Mouse (Mus musculus) liver (tissue): Measurements from ENCODE around the gene Hes1.
"Not testable (repeated sequence)": the region's sequence is repeated elsewhere in the genome, so short reads cannot be mapped to it uniquely, and the experiment has no call there.

ENCODE experiments used
- DNase-seq: peaks from one replicate; pipeline ENCODE4 v3.0.0-alpha.2; 2020; ENCODE audit warnings: mixed read lengths

Gene Hes1

GRCm38 (mm10) chr16:30073317-30073716 is 9.1 kb downstream of the Hes1 start:
- no peak for DNase-seq

- no peak for DNase-seq
These were observed 17.3 kb downstream of the Hes1 start for GRCm38 (mm10) chr16:30081498-30081897.

- no peak for DNase-seq
These were observed 17.8 kb downstream of the Hes1 start for GRCm38 (mm10) chr16:30081980-30082379.

DNA sequence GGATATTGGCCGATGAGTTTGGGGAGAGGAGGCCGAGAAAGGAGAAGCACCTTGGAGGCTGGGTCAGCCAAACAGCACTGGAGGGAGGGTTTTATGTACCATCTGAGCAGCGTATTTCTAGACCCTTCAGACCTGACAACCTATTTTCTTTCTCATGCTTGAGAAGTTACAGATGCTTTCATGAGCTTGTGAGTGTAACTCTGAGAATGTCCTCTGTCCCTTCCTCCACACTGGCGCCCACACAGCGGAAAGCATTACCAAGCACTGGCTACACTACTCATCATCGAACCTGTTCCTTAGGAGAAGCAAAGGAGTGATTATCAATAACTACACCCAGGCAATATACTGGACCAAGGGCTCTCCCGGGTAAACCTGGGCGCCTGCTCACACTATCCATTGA is 18.8 kb downstream of the Hes1 start:
- DNase-seq: no peak

- no peak for DNase-seq
These were observed 19.4 kb downstream of the Hes1 start for GRCm38 (mm10) chr16:30083536-30083935.

DNA sequence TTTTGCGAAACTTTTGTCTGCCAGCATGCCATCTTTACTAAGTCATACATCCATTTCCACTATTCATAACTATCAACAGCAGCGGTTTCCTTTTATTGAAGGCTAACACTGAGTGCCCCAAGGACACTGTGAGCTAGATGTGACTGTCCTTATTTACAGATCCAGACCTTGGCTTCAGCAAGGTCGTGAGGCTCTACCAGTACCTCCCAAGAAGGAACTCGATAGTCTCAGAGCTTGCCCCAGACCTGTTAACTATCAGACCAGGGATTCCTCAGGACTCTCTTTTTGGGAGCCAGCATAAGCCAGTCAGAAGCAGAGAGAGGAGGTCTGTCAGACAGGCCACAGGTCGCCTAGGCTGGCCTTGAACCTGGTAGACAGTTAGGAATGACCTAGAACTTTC is 24.5 kb downstream of the Hes1 start:
- no peak for DNase-seq

- DNase-seq: no peak
These were observed 26.1 kb downstream of the Hes1 start for GRCm38 (mm10) chr16:30090200-30090865.

DNA sequence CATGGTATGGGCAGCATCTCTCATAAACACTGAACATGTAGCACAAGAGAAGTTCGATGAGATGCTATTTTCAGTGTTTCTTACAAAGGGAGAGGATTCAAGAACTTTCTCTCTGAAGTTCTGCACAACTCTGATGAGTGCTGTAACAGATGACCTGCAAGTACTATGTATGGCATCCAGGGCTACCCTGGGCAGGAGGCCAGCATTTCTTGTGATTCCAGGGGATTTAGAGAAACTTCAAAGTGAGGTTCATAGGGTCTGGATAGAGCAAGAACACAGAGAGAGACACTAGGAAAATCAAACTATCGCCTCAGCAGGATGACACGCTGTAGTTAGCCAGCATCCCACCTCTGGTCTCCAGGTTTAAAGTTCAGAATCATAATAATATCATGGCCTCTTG is 31.9 kb downstream of the Hes1 start:
- DNase-seq: no peak

DNA sequence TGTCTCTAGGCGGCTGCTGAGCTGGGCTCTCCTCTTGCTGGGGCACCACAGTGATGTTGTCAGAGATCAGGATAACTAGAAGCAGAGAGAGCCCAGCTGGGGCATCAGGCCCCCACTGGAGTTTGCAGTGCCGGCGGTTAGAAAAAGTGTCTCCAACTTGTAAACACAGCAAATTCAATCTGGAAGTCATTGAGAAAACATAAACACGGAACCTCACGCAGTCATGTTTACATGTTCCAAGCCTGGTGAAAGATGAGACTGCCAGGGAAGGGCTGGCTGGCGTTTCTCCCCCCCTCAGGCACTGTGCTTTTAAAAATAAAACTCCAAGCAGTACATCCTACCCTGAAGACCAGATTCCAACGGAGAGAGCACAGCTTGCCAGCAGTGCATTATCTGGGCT is 32.3 kb downstream of the Hes1 start:
- DNase-seq: no peak

DNA sequence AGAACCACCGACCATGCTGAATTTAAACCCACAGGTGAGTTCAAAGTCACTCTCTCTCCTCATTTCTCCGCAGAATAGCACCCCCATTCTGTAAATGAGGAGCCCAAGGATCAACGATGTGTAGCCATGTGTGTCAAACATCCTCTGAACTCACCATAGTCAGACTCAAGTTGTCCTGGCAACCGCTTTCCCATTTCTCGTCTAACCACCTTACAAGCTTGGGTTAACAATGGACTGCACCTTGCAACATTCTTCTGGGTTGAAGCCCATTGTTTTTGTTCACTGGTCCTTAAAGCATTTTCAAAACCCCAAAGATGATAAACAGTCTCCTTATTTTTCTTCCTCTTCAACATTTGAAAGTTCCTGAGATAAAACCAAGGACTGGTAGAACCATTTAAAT is 34.9 kb downstream of the Hes1 start:
- DNase-seq: no peak

DNA sequence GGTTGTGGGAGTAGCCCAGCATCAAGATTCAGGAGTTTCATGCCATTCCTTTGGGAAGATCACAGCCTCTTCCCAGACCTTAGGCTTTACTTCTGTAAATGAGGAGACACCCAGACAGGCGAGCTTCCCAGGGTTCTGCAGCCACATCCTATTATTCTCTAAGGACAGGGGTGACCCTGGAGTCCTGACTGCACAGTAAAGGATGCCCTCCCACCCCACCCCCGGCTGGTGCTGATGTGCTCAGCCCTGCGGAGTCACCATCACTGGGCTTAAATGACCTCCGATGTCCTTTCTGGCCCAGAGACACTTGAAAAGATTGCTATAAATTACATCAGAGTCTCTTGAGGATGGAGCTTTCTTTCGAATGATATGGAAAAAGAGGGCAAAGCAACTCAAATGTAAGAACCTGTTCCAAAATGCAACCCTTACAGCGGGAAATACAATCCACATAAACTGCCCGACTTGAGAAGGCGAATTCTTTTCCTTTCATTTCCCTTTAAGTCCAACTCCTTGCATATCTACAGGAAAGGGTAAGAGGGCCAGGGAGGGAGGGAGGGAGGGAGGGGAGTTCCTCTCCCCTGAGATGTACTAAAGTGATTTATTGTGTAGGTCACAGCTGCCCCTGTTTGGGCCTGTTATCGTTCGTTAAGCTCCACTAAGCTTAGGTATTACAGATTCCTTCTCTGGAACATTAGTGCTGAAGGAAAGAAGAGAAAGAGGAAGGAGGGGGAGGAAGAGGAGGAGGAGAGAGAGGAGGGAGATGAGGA is 38.1 kb downstream of the Hes1 start:
- DNase-seq: no peak

DNA sequence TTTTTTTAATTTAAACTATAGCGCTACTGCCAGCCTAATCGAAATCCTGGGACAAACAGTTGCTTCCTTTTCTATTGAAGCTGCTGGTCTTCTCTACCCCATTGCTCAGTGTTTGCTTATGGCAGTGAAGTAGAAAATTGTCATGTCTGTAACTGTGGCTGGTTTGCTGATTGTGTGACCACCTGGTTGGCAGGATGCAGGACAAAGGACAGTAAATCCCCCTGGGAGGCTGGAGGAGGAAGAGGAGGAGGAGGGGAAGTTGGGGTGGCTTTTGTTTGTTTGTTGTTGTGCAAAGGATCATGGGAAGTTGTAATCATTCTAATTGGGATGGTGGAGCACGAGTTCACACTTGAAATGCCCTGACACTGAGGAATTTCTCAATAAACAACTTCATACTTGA is 38.8 kb downstream of the Hes1 start:
- DNase-seq: no peak

DNA sequence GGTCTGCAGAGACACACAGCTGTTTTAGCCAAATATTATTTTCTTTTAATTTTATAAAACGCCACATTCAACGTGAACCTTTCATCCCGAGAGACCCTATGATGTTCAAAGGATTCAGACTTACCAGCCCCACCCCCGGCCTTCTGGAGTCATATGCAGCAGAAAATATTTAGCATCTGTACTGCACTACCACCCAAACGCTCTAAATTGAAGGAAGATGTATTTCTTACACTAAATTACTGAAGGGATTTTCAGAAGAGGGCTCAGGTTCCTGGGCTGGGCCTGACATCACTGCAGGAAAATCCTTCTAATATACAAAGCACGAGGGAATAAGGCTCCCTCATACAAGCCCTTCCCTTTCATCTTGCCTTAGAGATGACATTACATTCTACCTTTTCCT is 39.3 kb downstream of the Hes1 start:
- DNase-seq: no peak

- no peak for DNase-seq
These were observed 40.2 kb downstream of the Hes1 start for GRCm38 (mm10) chr16:30104363-30104762.

DNA sequence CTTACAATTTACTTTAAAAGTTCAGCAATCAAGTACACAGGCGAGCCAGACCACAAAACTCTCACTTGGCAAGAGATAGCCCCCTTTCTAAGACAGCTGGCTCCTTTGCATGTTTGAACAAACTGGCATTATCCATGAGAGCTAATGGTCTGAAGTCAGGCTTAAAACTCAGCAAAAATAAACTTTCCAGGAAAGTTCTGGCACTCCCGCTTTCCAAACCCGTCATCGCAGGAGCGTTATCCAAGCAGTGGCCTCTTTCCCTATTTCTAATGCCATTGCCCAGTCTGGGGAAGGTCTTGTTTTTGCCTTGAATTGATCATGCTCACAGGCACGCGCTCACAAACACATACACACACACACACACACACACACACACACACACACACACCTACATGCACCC is 41.3 kb downstream of the Hes1 start:
- no peak for DNase-seq

- not testable (repeated sequence) for DNase-seq
These were observed 44.0 kb downstream of the Hes1 start for GRCm38 (mm10) chr16:30108167-30108566.

DNA sequence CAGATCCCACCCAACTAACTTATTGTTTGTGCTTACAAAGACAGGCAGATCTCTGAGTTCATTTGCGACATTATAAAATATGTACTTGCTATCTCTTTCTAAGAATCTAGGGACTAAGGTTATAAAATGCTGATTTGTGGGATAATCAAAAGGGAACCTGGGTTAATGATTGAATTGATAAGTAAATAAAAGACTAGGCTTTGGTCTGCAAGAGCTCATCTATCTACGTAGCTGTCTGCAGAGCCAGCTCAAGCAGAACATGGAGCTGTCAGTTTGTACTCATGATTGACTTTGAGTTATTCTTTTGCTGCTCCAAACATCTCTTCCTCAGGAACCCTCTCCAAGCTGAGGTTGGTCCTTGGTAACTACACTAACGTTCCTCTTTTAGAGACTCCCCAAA is 46.3 kb downstream of the Hes1 start:
- DNase-seq: no peak

DNA sequence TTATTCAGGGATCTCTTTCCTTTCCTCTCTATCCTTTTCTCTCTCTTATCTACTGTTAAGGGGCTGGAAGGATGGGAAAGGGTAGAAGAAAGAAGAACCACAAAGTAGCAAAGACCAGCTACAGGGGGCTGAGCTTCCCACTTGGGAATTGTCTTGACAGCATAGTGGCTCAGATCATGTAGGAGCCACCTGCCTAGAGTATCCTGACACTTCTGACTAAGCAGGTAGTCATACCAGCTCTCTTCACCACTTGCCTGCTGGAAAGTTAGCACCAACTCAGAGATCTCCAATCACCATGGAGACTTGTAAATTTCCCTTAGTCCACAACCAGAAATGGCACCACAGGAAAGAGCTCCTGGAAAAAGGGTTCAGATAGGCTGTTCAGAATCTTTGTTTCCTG is 46.9 kb downstream of the Hes1 start:
- no peak for DNase-seq

DNA sequence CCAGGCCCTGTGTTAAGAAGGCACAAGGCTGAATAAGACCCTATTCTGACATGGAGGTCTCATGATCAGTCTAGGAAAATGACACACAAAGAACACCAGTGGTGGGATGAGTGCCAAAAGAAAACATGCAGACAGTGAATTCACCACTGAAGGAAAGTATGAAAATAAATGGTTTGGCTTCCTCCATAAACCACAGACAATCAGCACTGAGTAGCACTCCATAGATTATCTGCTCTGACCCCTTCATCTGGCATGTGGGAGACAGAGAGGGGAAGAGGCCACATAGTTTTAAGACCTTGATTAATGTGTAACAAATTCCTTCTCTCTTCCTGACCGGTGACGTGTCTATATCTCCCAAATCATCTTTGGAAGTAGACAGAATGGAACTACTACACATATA is 47.4 kb downstream of the Hes1 start:
- no peak for DNase-seq

GRCm38 (mm10) chr16:30113170-30113569 is 49.0 kb downstream of the Hes1 start:
- DNase-seq: peak; percentile 26

GRCm38 (mm10) chr16:30113800-30114199 is 49.6 kb downstream of the Hes1 start:
- DNase-seq: no peak

GRCm38 (mm10) chr16:30114451-30114850 is 50.3 kb downstream of the Hes1 start:
- DNase-seq: no peak
